Mouse (Mus musculus): Measurements from ENCODE around the gene Gm10959. TPM values are rescaled to one million over a fixed set of nuclear protein-coding genes. Genes with fewer than 3 reads are reported as not detected.

The Gm10959 gene
- polyA plus RNA-seq, 1 experiment = not detected

GRCm38 (mm10) chr3:122903746-122904433 lies 15.3 kb downstream of the Gm10959 start:
- H3K4me3 ChIP-seq (replicated peaks) = no peak overlapping the region
- H3K27me3 ChIP-seq (ENCODE audit: control insufficient read depth) = no peaks in the 10 kb centered on the region
- H3K9me3 ChIP-seq (ENCODE audit: control insufficient read depth, low read length) = no peaks in the 10 kb centered on the region; the same call in 1 of the 2 replicates
- H3K36me3 ChIP-seq (ENCODE audit: control insufficient read depth) = no peaks in the 10 kb centered on the region
- TF ChIP-seq TAL1 (IDR thresholded peaks at IDR 0.05; ENCODE audit: low read length) (no peak), GATA1 (IDR thresholded peaks at IDR 0.05; ENCODE audit: low read length) (no peak)
- no peaks in the 10 kb centered on the region for H3K4me1 ChIP-seq (ENCODE audit: control insufficient read depth)

- Histone ChIP-seq H3K4me3 (replicated peaks) (no peak overlapping the region), H3K36me3 (ENCODE audit: control insufficient read depth) (no peaks in the 10 kb centered on the region), H3K9me3 (ENCODE audit: control insufficient read depth, low read length) (no peaks in the 10 kb centered on the region), H3K27me3 (ENCODE audit: control insufficient read depth) (no peaks in the 10 kb centered on the region), H3K4me1 (ENCODE audit: control insufficient read depth) (no peaks in the 10 kb centered on the region)
- no peak for TF ChIP-seq TAL1 (IDR thresholded peaks at IDR 0.05; ENCODE audit: low read length)
- no peak for TF ChIP-seq GATA1 (IDR thresholded peaks at IDR 0.05; ENCODE audit: low read length)
These were observed 20.9 kb downstream of the Gm10959 start for GRCm38 (mm10) chr3:122898254-122898653.

GRCm38 (mm10) chr3:122895189-122895731 lies 23.9 kb downstream of the Gm10959 start:
- H3K36me3 ChIP-seq (ENCODE audit: control insufficient read depth) = no peaks in the 10 kb centered on the region
- no peaks in the 10 kb centered on the region for H3K4me1 ChIP-seq (ENCODE audit: control insufficient read depth)
- TF ChIP-seq GATA1 (IDR thresholded peaks at IDR 0.05; ENCODE audit: low read length) (no peak), TAL1 (IDR thresholded peaks at IDR 0.05; ENCODE audit: low read length) (no peak)
- H3K4me3 ChIP-seq (replicated peaks) = no peak overlapping the region
- H3K27me3 ChIP-seq (ENCODE audit: control insufficient read depth) = no peaks in the 10 kb centered on the region
- H3K9me3 ChIP-seq (ENCODE audit: control insufficient read depth, low read length) = no peaks in the 10 kb centered on the region

- H3K36me3 ChIP-seq (ENCODE audit: control insufficient read depth) = no peaks in the 10 kb centered on the region
- H3K9me3 ChIP-seq (ENCODE audit: control insufficient read depth, low read length) = no peaks in the 10 kb centered on the region
- TF ChIP-seq TAL1 (IDR thresholded peaks at IDR 0.05; ENCODE audit: low read length) (no peak), GATA1 (IDR thresholded peaks at IDR 0.05; ENCODE audit: low read length) (no peak)
- no peaks in the 10 kb centered on the region for H3K4me1 ChIP-seq (ENCODE audit: control insufficient read depth)
- no peaks in the 10 kb centered on the region for H3K27me3 ChIP-seq (ENCODE audit: control insufficient read depth)
- H3K4me3 ChIP-seq (replicated peaks) = no peak within 1 kb of the TSS
These were observed 24.4 kb downstream of the Gm10959 start, which contains the start of gene Fabp2 for GRCm38 (mm10) chr3:122894772-122895171. Fabp2 (plus strand) TSS chr3:122895072.

- Histone ChIP-seq H3K4me1 (ENCODE audit: control insufficient read depth) (no peaks in the 10 kb centered on the region), H3K9me3 (ENCODE audit: control insufficient read depth, low read length) (no peaks in the 10 kb centered on the region), H3K36me3 (ENCODE audit: control insufficient read depth) (no peaks in the 10 kb centered on the region), H3K4me3 (replicated peaks) (no peak overlapping the region), H3K27me3 (ENCODE audit: control insufficient read depth) (no peaks in the 10 kb centered on the region)
- TF ChIP-seq TAL1 (IDR thresholded peaks at IDR 0.05; ENCODE audit: low read length) = no peak
- no peak for TF ChIP-seq GATA1 (IDR thresholded peaks at IDR 0.05; ENCODE audit: low read length)
These were observed 30.8 kb downstream of the Gm10959 start for GRCm38 (mm10) chr3:122888371-122888819.

- Histone ChIP-seq H3K4me3 (replicated peaks) (no peak overlapping the region), H3K9me3 (ENCODE audit: control insufficient read depth, low read length) (no peaks in the 10 kb centered on the region), H3K4me1 (ENCODE audit: control insufficient read depth) (no peaks in the 10 kb centered on the region), H3K36me3 (ENCODE audit: control insufficient read depth) (no peaks in the 10 kb centered on the region), H3K27me3 (ENCODE audit: control insufficient read depth) (no peaks in the 10 kb centered on the region)
- no peak for TF ChIP-seq TAL1 (IDR thresholded peaks at IDR 0.05; ENCODE audit: low read length)
- TF ChIP-seq GATA1 (IDR thresholded peaks at IDR 0.05; ENCODE audit: low read length) = no peak
These were observed 31.5 kb downstream of the Gm10959 start for GRCm38 (mm10) chr3:122887505-122888301.

- H3K4me3 ChIP-seq (replicated peaks) = no peak overlapping the region
- H3K4me1 ChIP-seq (ENCODE audit: control insufficient read depth) = no peaks in the 10 kb centered on the region
- H3K36me3 ChIP-seq (ENCODE audit: control insufficient read depth) = no peaks in the 10 kb centered on the region
- TF ChIP-seq TAL1 (IDR thresholded peaks at IDR 0.05; ENCODE audit: low read length) (no peak), GATA1 (IDR thresholded peaks at IDR 0.05; ENCODE audit: low read length) (no peak)
- no peaks in the 10 kb centered on the region for H3K9me3 ChIP-seq (ENCODE audit: control insufficient read depth, low read length)
- H3K27me3 ChIP-seq (ENCODE audit: control insufficient read depth) = no peaks in the 10 kb centered on the region
These were observed 40.4 kb downstream of the Gm10959 start for GRCm38 (mm10) chr3:122878705-122879315.

- Histone ChIP-seq H3K4me3 (replicated peaks) (no peak overlapping the region), H3K9me3 (ENCODE audit: control insufficient read depth, low read length) (no peaks in the 10 kb centered on the region), H3K36me3 (ENCODE audit: control insufficient read depth) (no peaks in the 10 kb centered on the region), H3K4me1 (ENCODE audit: control insufficient read depth) (no peaks in the 10 kb centered on the region), H3K27me3 (ENCODE audit: control insufficient read depth) (no peaks in the 10 kb centered on the region)
- TF ChIP-seq GATA1 (IDR thresholded peaks at IDR 0.05; ENCODE audit: low read length) = no peak
- no peak for TF ChIP-seq TAL1 (IDR thresholded peaks at IDR 0.05; ENCODE audit: low read length)
These were observed 41.6 kb downstream of the Gm10959 start for GRCm38 (mm10) chr3:122877543-122877942.

- Histone ChIP-seq H3K4me3 (replicated peaks) (no peak overlapping the region), H3K9me3 (ENCODE audit: control insufficient read depth, low read length) (no peaks in the 10 kb centered on the region), H3K4me1 (ENCODE audit: control insufficient read depth) (no peaks in the 10 kb centered on the region), H3K27me3 (ENCODE audit: control insufficient read depth) (no peaks in the 10 kb centered on the region), H3K36me3 (ENCODE audit: control insufficient read depth) (no peaks in the 10 kb centered on the region)
- TF ChIP-seq TAL1 (IDR thresholded peaks at IDR 0.05; ENCODE audit: low read length) (no peak), GATA1 (IDR thresholded peaks at IDR 0.05; ENCODE audit: low read length) (no peak)
These were observed 42.3 kb downstream of the Gm10959 start for GRCm38 (mm10) chr3:122876870-122877269.

All from erythroblast, embryonic 14.5 days (primary cell).